Mouse (Mus musculus): Measurements from ENCODE around the gene Arhgap22.

- TF ChIP-seq POLR2A (IDR thresholded peaks at IDR 0.05; ENCODE audit: borderline replicate concordance, insufficient read depth, low read length) = no peak
- TF ChIP-seq CTCF (IDR thresholded peaks at IDR 0.05; ENCODE audit: borderline replicate concordance, insufficient read depth, low read depth, low read length) = no peak
These were observed 10.9 kb upstream of the Arhgap22 start for GRCm38 (mm10) chr14:33202885-33203284.

Data from cerebellum, adult 2 months (tissue).